Mouse (Mus musculus) spleen, adult 2 months (tissue): ENCODE data around the gene Ackr2.

ENCODE experiments used
- CTCF ChIP-seq: fragments of 200-500 bp; IDR thresholded peaks from 2 replicates; pipeline ENCODE4 v1.5.1; 2011; ENCODE audit warnings: mild to moderate bottlenecking, inconsistent platforms; ENCODE audit not compliant: insufficient read depth, insufficient read length, insufficient replicate concordance; ENCODE audit errors: extremely low read depth
- POLR2A ChIP-seq: fragments of 200-500 bp; IDR thresholded peaks from 2 replicates; pipeline ENCODE4 v1.6.1; 2011; ENCODE audit warnings: low read depth, low read length, inconsistent platforms

- TF ChIP-seq CTCF = no peak
- TF ChIP-seq POLR2A = no peak
These were observed 13.0 kb downstream of the Ackr2 start for GRCm38 (mm10) chr9:121911196-121911595.
